Mouse (Mus musculus): ENCODE results near the gene Hus1b. TPM values are rescaled to one million over a fixed set of nuclear protein-coding genes. Genes with fewer than 3 reads are reported as not detected.

Hus1b gene
- polyA plus RNA-seq, 1 experiment, result 0.06 TPM

DNA sequence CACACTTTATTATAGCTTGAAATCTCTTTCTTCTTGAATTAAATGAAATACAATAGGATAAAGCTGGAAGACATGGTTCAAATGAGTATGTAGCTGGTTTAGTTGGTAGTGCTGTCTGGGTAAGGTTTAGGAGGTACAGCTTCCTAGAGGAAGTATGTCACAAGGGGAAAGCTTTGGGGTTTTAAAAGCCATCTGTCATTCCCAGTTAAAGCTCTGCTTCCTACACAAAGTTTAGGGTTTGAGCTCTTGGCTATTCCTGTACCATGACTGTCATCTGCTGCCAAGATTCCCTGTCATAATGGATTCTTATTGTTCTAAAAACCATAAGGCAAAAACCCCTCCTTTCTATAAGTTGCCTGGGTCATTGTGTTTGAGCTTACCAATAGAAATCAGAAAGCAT lies 1.8 kb downstream of the Hus1b start:
- no peak overlapping the region for H3ac ChIP-seq (ENCODE audit: control insufficient read depth, insufficient read length, low read depth)
- peaks cover 4% of the 10 kb centered on the region for H3K36me3 ChIP-seq (ENCODE audit: control insufficient read depth, insufficient read depth)
- no peak overlapping the region for H3K4me3 ChIP-seq (ENCODE audit: insufficient read depth, poor library complexity, severe bottlenecking)
- peaks cover 5% of the 10 kb centered on the region for H3K79me2 ChIP-seq (ENCODE audit: control insufficient read depth, insufficient read depth)
- H3K79me3 ChIP-seq (ENCODE audit: low read depth), result no peaks in the 10 kb centered on the region
- H3K27me3 ChIP-seq (ENCODE audit: control insufficient read depth, insufficient read depth, insufficient read length), result no peaks in the 10 kb centered on the region
- TF ChIP-seq USF1 (IDR thresholded peaks at IDR 0.05; ENCODE audit: low read depth) (no peak), MAX (IDR thresholded peaks at IDR 0.05) (no peak), MYOD1 (IDR thresholded peaks at IDR 0.05; ENCODE audit: control insufficient read depth, insufficient read length, low read depth) (no peak), FOSL1 (IDR thresholded peaks at IDR 0.05; ENCODE audit: insufficient read depth, low read length, poor library complexity, severe bottlenecking) (no peak), CEBPB (IDR thresholded peaks at IDR 0.05; ENCODE audit: low read depth) (no peak), CTCF (IDR thresholded peaks at IDR 0.05; ENCODE audit: control insufficient read depth, insufficient read depth, insufficient read length) (no peak), MYOG (IDR thresholded peaks at IDR 0.05; ENCODE audit: control insufficient read depth, extremely low read depth, insufficient read length) (no peak)

DNA sequence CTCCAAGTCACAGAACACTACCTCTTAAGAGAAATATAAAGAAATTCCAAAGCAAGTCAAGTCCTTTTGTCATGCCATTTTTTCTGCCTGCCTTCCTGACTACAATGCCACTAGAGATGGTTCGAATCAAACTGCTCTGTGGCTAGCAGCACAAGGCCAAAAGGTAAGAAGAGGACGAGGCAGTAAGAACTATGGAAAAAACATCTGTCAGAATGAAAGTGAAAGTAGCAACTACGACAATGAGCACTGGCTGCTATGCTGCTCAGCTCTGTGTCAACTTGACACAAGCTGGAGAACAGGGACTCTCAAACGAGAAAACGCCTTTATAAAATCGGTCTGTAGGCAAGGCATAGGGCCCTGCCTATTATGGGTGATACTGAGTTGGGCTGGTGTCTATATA lies 14.6 kb downstream of the Hus1b start:
- no peaks in the 10 kb centered on the region for H3K27me3 ChIP-seq (ENCODE audit: control insufficient read depth, insufficient read depth, insufficient read length)

DNA sequence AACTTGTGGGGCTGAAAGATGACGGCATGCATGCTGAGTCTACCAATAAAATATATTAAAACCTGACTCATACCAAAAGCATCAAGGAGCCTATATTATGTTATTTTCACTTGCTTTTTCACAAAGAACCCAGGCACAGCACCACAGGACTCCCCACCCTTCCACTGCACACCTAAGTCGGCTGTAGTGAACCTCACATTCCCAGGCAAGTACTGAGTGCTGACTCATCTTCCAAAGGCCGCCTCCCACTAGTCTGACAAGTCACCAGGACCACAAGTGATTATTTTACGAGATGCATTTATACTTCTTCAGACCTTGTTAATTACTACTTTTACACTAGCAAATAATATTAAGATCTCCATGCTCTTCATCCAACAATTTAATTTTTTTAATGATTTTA lies 15.9 kb downstream of the Hus1b start:
- Histone ChIP-seq H3K4me3 (ENCODE audit: insufficient read depth, poor library complexity, severe bottlenecking) (no peak overlapping the region), H3ac (ENCODE audit: control insufficient read depth, insufficient read length, low read depth) (no peak overlapping the region), H3K27me3 (ENCODE audit: control insufficient read depth, insufficient read depth, insufficient read length) (no peaks in the 10 kb centered on the region), H3K36me3 (ENCODE audit: control insufficient read depth, insufficient read depth) (no peaks in the 10 kb centered on the region), H3K79me2 (ENCODE audit: control insufficient read depth, insufficient read depth) (no peaks in the 10 kb centered on the region), H3K79me3 (ENCODE audit: low read depth) (no peaks in the 10 kb centered on the region)
- TF ChIP-seq FOSL1 (IDR thresholded peaks at IDR 0.05; ENCODE audit: insufficient read depth, low read length, poor library complexity, severe bottlenecking), result no peak
- TF ChIP-seq MAX (IDR thresholded peaks at IDR 0.05), result no peak
- TF ChIP-seq USF1 (IDR thresholded peaks at IDR 0.05; ENCODE audit: low read depth), result no peak
- no peak for TF ChIP-seq CEBPB (IDR thresholded peaks at IDR 0.05; ENCODE audit: low read depth)
- no peak for TF ChIP-seq MYOD1 (IDR thresholded peaks at IDR 0.05; ENCODE audit: control insufficient read depth, insufficient read length, low read depth)
- TF ChIP-seq MYOG (IDR thresholded peaks at IDR 0.05; ENCODE audit: control insufficient read depth, extremely low read depth, insufficient read length), result no peak
- TF ChIP-seq CTCF (IDR thresholded peaks at IDR 0.05; ENCODE audit: control insufficient read depth, insufficient read depth, insufficient read length), result no peak

More for the DNA sequence above, 14.6 kb downstream of the Hus1b start:
- Histone ChIP-seq H3K79me2 (ENCODE audit: control insufficient read depth, insufficient read depth) (no peaks in the 10 kb centered on the region), H3K36me3 (ENCODE audit: control insufficient read depth, insufficient read depth) (no peaks in the 10 kb centered on the region), H3K79me3 (ENCODE audit: low read depth) (no peaks in the 10 kb centered on the region), H3K4me3 (ENCODE audit: insufficient read depth, poor library complexity, severe bottlenecking) (no peak overlapping the region), H3ac (ENCODE audit: control insufficient read depth, insufficient read length, low read depth) (no peak overlapping the region)
- TF ChIP-seq USF1 (IDR thresholded peaks at IDR 0.05; ENCODE audit: low read depth), result no peak
- TF ChIP-seq FOSL1 (IDR thresholded peaks at IDR 0.05; ENCODE audit: insufficient read depth, low read length, poor library complexity, severe bottlenecking), result no peak
- no peak for TF ChIP-seq MYOD1 (IDR thresholded peaks at IDR 0.05; ENCODE audit: control insufficient read depth, insufficient read length, low read depth)
- no peak for TF ChIP-seq MYOG (IDR thresholded peaks at IDR 0.05; ENCODE audit: control insufficient read depth, extremely low read depth, insufficient read length)
- no peak for TF ChIP-seq MAX (IDR thresholded peaks at IDR 0.05)
- no peak for TF ChIP-seq CEBPB (IDR thresholded peaks at IDR 0.05; ENCODE audit: low read depth)
- no peak for TF ChIP-seq CTCF (IDR thresholded peaks at IDR 0.05; ENCODE audit: control insufficient read depth, insufficient read depth, insufficient read length)

DNA sequence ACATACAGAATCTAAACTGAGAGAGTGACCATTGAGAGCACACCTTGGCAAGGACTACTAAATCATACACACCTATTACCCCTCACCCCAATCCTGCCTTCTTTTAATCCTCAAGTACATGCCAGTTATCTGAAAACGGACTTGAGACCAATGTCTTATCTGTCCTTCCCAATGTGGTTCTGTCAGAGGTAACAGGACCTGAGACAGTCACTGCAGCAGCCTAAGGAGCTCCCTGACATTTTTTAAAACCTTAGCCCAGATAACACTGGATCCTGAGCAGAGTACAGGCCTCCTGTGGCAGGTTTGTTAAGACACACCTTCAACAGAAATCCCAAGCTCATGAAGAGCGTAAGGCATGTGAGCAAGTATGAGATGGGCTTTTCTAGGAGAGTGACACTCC lies 18.4 kb downstream of the Hus1b start:
- Histone ChIP-seq H3K4me3 (ENCODE audit: insufficient read depth, poor library complexity, severe bottlenecking) (no peak overlapping the region), H3K27me3 (ENCODE audit: control insufficient read depth, insufficient read depth, insufficient read length) (no peaks in the 10 kb centered on the region), H3K79me2 (ENCODE audit: control insufficient read depth, insufficient read depth) (no peaks in the 10 kb centered on the region), H3K36me3 (ENCODE audit: control insufficient read depth, insufficient read depth) (peaks cover 7% of the 10 kb centered on the region), H3ac (ENCODE audit: control insufficient read depth, insufficient read length, low read depth) (no peak overlapping the region), H3K79me3 (ENCODE audit: low read depth) (no peaks in the 10 kb centered on the region)
- TF ChIP-seq MYOG (IDR thresholded peaks at IDR 0.05; ENCODE audit: control insufficient read depth, extremely low read depth, insufficient read length), result no peak
- TF ChIP-seq MAX (IDR thresholded peaks at IDR 0.05), result no peak
- no peak for TF ChIP-seq FOSL1 (IDR thresholded peaks at IDR 0.05; ENCODE audit: insufficient read depth, low read length, poor library complexity, severe bottlenecking)
- TF ChIP-seq CTCF (IDR thresholded peaks at IDR 0.05; ENCODE audit: control insufficient read depth, insufficient read depth, insufficient read length), result no peak
- no peak for TF ChIP-seq MYOD1 (IDR thresholded peaks at IDR 0.05; ENCODE audit: control insufficient read depth, insufficient read length, low read depth)
- no peak for TF ChIP-seq CEBPB (IDR thresholded peaks at IDR 0.05; ENCODE audit: low read depth)
- TF ChIP-seq USF1 (IDR thresholded peaks at IDR 0.05; ENCODE audit: low read depth), result no peak

DNA sequence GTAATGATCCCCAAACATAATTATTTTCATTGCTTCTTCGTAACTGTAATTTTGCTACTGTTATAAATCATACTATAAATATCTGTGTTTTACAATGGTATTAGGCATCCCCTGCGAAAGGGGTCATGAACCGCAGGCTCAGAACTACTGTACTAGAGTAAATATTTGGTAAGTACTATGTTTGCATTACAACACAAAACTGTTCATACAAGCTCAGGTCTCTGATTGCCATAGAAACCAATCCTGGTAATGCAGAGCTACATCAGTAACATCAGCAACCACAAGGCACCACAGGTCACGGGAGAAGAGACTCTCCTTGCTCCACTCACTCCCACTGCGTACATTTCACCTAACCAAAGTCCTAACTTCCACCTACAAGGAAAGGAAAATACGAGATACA lies 23.3 kb downstream of the Hus1b start:
- Histone ChIP-seq H3K36me3 (ENCODE audit: control insufficient read depth, insufficient read depth) (peaks cover 7% of the 10 kb centered on the region), H3K79me2 (ENCODE audit: control insufficient read depth, insufficient read depth) (no peaks in the 10 kb centered on the region), H3K4me3 (ENCODE audit: insufficient read depth, poor library complexity, severe bottlenecking) (no peak overlapping the region), H3K79me3 (ENCODE audit: low read depth) (no peaks in the 10 kb centered on the region), H3K27me3 (ENCODE audit: control insufficient read depth, insufficient read depth, insufficient read length) (no peaks in the 10 kb centered on the region), H3ac (ENCODE audit: control insufficient read depth, insufficient read length, low read depth) (no peak overlapping the region)
- TF ChIP-seq MYOG (IDR thresholded peaks at IDR 0.05; ENCODE audit: control insufficient read depth, extremely low read depth, insufficient read length) (no peak), MYOD1 (IDR thresholded peaks at IDR 0.05; ENCODE audit: control insufficient read depth, insufficient read length, low read depth) (no peak), CEBPB (IDR thresholded peaks at IDR 0.05; ENCODE audit: low read depth) (no peak), USF1 (IDR thresholded peaks at IDR 0.05; ENCODE audit: low read depth) (no peak), CTCF (IDR thresholded peaks at IDR 0.05; ENCODE audit: control insufficient read depth, insufficient read depth, insufficient read length) (no peak), MAX (IDR thresholded peaks at IDR 0.05) (no peak), FOSL1 (IDR thresholded peaks at IDR 0.05; ENCODE audit: insufficient read depth, low read length, poor library complexity, severe bottlenecking) (no peak)

DNA sequence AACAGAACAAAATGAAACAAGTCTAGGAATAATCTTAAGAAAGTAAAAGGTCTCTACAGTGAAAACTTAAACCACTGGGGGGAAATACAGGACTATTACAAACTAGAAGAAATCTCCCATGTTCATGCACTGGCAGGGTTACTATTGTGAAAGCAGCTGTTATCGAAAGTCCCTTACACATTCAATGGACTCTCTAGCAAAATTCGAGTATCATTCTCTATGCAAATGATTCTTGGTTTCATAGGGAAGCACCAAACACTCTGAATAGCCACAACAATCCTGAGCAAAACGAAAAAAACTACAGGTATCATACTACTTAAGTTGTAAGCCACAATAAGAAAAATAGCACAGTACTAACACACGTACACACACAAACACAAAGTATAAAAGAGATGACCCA lies 25.6 kb downstream of the Hus1b start:
- no peaks in the 10 kb centered on the region for H3K79me3 ChIP-seq (ENCODE audit: low read depth)
- TF ChIP-seq CTCF (IDR thresholded peaks at IDR 0.05; ENCODE audit: control insufficient read depth, insufficient read depth, insufficient read length) (no peak), MYOD1 (IDR thresholded peaks at IDR 0.05; ENCODE audit: control insufficient read depth, insufficient read length, low read depth) (no peak), MYOG (IDR thresholded peaks at IDR 0.05; ENCODE audit: control insufficient read depth, extremely low read depth, insufficient read length) (no peak), CEBPB (IDR thresholded peaks at IDR 0.05; ENCODE audit: low read depth) (no peak), USF1 (IDR thresholded peaks at IDR 0.05; ENCODE audit: low read depth) (no peak), MAX (IDR thresholded peaks at IDR 0.05) (no peak), FOSL1 (IDR thresholded peaks at IDR 0.05; ENCODE audit: insufficient read depth, low read length, poor library complexity, severe bottlenecking) (no peak)
- no peaks in the 10 kb centered on the region for H3K79me2 ChIP-seq (ENCODE audit: control insufficient read depth, insufficient read depth)
- H3K4me3 ChIP-seq (ENCODE audit: insufficient read depth, poor library complexity, severe bottlenecking), result no peak overlapping the region
- H3K36me3 ChIP-seq (ENCODE audit: control insufficient read depth, insufficient read depth), result peaks cover 7% of the 10 kb centered on the region
- no peak overlapping the region for H3ac ChIP-seq (ENCODE audit: control insufficient read depth, insufficient read length, low read depth)
- no peaks in the 10 kb centered on the region for H3K27me3 ChIP-seq (ENCODE audit: control insufficient read depth, insufficient read depth, insufficient read length)
